Mouse (Mus musculus) bone marrow macrophage, adult 2 months (primary cell): ENCODE results near the gene Nampt.
"Not testable (repeated sequence)": the region's sequence is repeated elsewhere in the genome, so short reads cannot be mapped to it uniquely, and the experiment has no call there.

ENCODE experiments used
- CTCF ChIP-seq: IDR thresholded peaks from 2 replicates; pipeline ENCODE4 v1.5.1; 2012; ENCODE audit warnings: low read depth, mild to moderate bottlenecking, low read length, moderate library complexity
- POLR2A ChIP-seq: IDR thresholded peaks from 2 replicates; pipeline ENCODE4 v1.6.1; 2012; ENCODE audit warnings: mild to moderate bottlenecking, low read depth, low read length, borderline replicate concordance

DNA sequence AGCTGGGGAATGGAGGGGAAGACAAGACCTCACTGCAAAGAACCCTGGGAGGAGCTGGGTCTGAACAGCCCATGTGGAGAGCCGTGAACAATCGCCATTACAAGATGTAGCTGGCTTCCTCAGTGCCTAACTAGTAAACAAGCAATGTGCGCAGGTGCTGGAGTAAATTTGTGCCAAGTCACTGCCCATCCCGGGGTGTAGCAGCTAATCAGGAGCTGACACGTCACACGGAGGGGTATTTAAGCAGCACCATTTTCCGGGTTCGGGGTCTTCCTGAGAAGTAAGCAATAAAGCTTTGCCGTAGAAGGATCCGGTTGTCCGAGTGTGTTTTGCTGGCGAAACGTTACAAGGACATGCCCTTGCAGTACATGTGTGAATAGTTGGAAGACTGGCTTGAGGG, 71.9 kb downstream of the Nampt start:
- TF ChIP-seq POLR2A, CTCF: not testable (repeated sequence)
